Mouse (Mus musculus) liver, postnatal 0 days (tissue): ENCODE data around the gene Dnah2.

Experiments used
- CTCF ChIP-seq: sonication (generic); IDR thresholded peaks from 2 replicates; pipeline ENCODE4 v1.5.1; 2016; ENCODE audit warnings: antibody characterized with exemption, low read depth
- EP300 ChIP-seq: IDR thresholded peaks from 2 replicates; pipeline ENCODE4 v1.6.1; 2016; ENCODE audit warnings: antibody characterized with exemption, low read depth, mild to moderate bottlenecking

DNA sequence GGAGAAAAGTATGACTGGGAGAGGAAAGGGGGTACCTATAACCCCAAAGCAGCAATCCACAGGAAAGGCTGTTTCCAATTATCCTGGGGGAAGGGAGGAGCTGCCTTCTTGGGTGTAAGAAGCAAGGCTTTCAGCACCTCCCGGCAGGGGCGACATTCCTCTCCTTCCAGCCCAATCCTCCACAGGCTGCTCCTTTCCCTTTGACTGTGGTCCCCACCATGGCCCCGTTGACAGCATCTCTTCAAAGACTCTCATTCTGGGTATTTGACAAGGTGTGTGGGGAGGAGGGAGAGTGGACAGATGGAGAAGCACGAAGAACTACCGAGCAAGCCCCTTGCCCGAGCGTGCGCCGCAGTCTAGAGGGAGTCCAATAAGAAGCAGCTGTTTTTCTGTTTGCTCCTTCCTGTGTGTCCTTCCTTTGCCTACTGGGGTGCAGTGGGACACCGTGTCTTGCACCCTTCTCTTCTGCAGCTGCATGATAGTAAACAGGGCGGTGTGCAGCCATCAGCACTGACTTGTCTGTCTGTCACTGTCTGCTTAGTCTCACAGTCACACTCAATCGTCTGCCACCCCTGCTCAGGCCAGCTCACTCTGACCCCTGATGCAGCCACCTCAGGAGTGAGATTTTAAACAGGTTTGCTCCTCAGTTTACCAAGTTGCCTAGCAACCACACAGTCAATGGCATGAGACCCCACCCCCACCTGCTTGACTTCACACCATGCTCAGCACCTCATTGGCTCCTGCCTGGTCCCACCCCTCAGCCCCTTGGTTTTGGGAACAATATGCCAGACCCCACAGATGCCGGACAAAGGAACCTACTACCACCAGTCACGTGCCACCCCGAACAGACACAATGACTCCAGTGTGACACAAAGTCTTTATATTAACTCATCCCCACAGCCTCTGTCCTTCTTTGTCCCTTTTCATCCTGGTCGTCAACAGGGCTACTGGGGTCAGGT, 12.3 kb upstream of the Dnah2 start:
- TF ChIP-seq EP300 = no peak
- no peak for TF ChIP-seq CTCF
